In the genomic region with DNA sequence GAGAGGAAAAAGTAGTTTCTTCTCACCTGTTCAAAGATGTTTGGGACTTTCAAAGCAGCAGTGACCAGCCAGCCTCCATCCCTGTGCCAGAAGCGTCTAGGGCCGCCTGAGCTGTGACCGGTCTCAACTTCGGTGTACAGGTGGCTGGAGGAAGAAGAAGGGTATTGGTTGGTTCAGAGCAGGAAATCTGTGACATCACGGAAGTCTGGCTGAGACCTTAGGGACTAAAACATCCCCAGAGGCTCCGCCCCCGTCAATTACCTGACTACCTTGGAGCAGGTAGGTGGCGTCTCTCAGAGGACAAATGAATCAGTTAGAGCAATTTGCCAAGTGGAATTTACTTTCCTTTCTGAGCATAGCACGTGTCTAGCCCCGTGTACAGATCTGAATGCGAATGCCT, we compare ENCODE assay signal across 9 mouse cellular contexts. TPM values are rescaled to one million over a fixed set of nuclear protein-coding genes. Genes with fewer than 3 reads are reported as not detected.
DNase-seq lines count a peak whose midpoint lies in the region; ATAC-seq lines count a peak whose summit lies in the region.
"Had no signal": no experiment of that assay in that cellular context is flagged by ENCODE, and none has a peak within 500 bp of the region (broad histone marks: within the 10 kb centered on the region; RNA-seq: fewer than 3 reads in every experiment).

TSS of gene Lnx1 (minus strand) at position 147 of the 400 bp plus-strand sequence.

- H3K27ac ChIP-seq in kidney, embryonic 16.5 days (ENCODE audit: low read length), result no peak within 1 kb of the TSS
- no peak within 1 kb of the TSS for H3K27ac ChIP-seq in liver, embryonic 16.5 days (ENCODE audit: low read length)

- H3K4me2 ChIP-seq in kidney, embryonic 16.5 days (replicated peaks; ENCODE audit: low read depth, low read length), result peak within 1 kb of the TSS; percentile 57
- H3K4me2 ChIP-seq in liver, embryonic 16.5 days (ENCODE audit: low read depth, low read length), result peak within 1 kb of the TSS; percentile 58; the same call in 1 of the 2 replicates

- no peak for ATAC-seq in kidney, embryonic 16.5 days (ENCODE audit: low FRiP score, low TSS enrichment)
- no peak for ATAC-seq in liver, embryonic 16.5 days (ENCODE audit: low read depth)

- H3K4me3 ChIP-seq in kidney, embryonic 16.5 days (ENCODE audit: low read length), result peak within 1 kb of the TSS; percentile 52
- no peak within 1 kb of the TSS for H3K4me3 ChIP-seq in liver, embryonic 16.5 days (ENCODE audit: low read depth, low read length)

- WGBS in kidney, embryonic 16.5 days, result 57% methylated on average over 11 of the region's 11 CpGs
- 60% methylated on average over 11 of the region's 11 CpGs for WGBS in liver, embryonic 16.5 days (ENCODE audit: insufficient replicate concordance)

- H3K27me3 ChIP-seq in kidney, embryonic 16.5 days (ENCODE audit: insufficient read depth, low read length), result no peaks in the 10 kb centered on the region
- no peaks in the 10 kb centered on the region for H3K27me3 ChIP-seq in liver, embryonic 16.5 days (ENCODE audit: control insufficient read depth, insufficient read depth, low read depth, low read length)

- H3K4me1 ChIP-seq in kidney, embryonic 16.5 days (ENCODE audit: insufficient read depth, low read length), result peaks cover 12% of the 10 kb centered on the region
- no peaks in the 10 kb centered on the region; the same call in 1 of the 2 replicates for H3K4me1 ChIP-seq in liver, embryonic 16.5 days (ENCODE audit: control insufficient read depth, low read depth, low read length)

- DNase-seq in layer of hippocampus, adult 18-20 months (ENCODE audit: low spot score in 2 of 2), result no peak
- no peak for DNase-seq in layer of hippocampus, adult 11-12 months (ENCODE audit: low spot score)
- DNase-seq in heart, adult 8-10 months (ENCODE audit: low spot score), result peak; percentile 68
- DNase-seq in urinary bladder, postnatal 36 days (ENCODE audit: low spot score in 2 of 2), result peak; percentile 50 to 60
- no peak for DNase-seq in embryo, embryonic 11 days
- no peak for DNase-seq in ovary, postnatal 10 days (ENCODE audit: low spot score)

- no peaks in the 10 kb centered on the region for H3K36me3 ChIP-seq in kidney, embryonic 16.5 days (ENCODE audit: insufficient read depth, low read length)
- H3K36me3 ChIP-seq in liver, embryonic 16.5 days (ENCODE audit: control insufficient read depth, insufficient read depth), result no peaks in the 10 kb centered on the region

- peak within 1 kb of the TSS; percentile 57; the same call in 1 of the 2 replicates for H3K9ac ChIP-seq in kidney, embryonic 16.5 days (replicated peaks; ENCODE audit: low read length)
- no peak within 1 kb of the TSS for H3K9ac ChIP-seq in liver, embryonic 16.5 days (ENCODE audit: low read depth, low read length)

- H3K9me3 ChIP-seq in kidney, embryonic 16.5 days (ENCODE audit: low read length), result no peaks in the 10 kb centered on the region
- H3K9me3 ChIP-seq in liver, embryonic 16.5 days (replicated peaks; ENCODE audit: control insufficient read depth, low read length), result no peaks in the 10 kb centered on the region

RNA-seq across cellular contexts. Expression of gene Lnx1, which starts in this region (rescaled TPM):
- 10 to 100 TPM; 13.6 to 14.7 TPM for total RNA-seq in layer of hippocampus, adult 18-20 months (2021)
- total RNA-seq in heart, adult 8-10 months (2022), result 10 to 100 TPM; 11.3 to 17.8 (median 13.3) TPM
- 2.5 and 3.2 TPM in 2 replicates for polyA plus RNA-seq in kidney, embryonic 16.5 days (2015; fragmentation: Nextera tagmentation; extraction: Ambion mirVana)
- polyA plus RNA-seq in liver, embryonic 16.5 days (2015; fragmentation: Nextera tagmentation; extraction: Ambion mirVana), result 0.11 TPM in 1 of 2 replicates, not detected in the other
- total RNA-seq: MEL had no signal

Comparison
In these comparisons a context has a peak if more than half of its experiments do, and no peak if none do; other contexts are left out.
1. DNase-seq: peak in heart, adult 8-10 months (single experiment) and urinary bladder, postnatal 36 days (2 of 2); none in layer of hippocampus, adult 18-20 months (0 of 2), layer of hippocampus, adult 11-12 months (single experiment), embryo, embryonic 11 days (single experiment) and ovary, postnatal 10 days (single experiment).